Mouse (Mus musculus) v-Abl transformed pro-B cells (cell line): ENCODE measurements around the gene Tdo2.

Experiments
- in situ Hi-C, 2 experiments: fragments of 400-800 bp; cut with MboI; formaldehyde crosslinking; loops; one replicate each; pipeline ENCODE4 v1.15.1; 2025; ENCODE audit not compliant: unreplicated experiment in 2 of 2

Tdo2 gene

GRCm38 (mm10) chr3:81976102-81976501, at the start of gene Tdo2:
TSS of gene Tdo2 (minus strand) at chr3:81976202.
- in situ Hi-C loops, result no loop called here

- in situ Hi-C loops, result no loop called here
These were observed 47.1 kb upstream of the Tdo2 start for GRCm38 (mm10) chr3:82023065-82023464.

GRCm38 (mm10) chr3:82022421-82022920, 46.5 kb upstream of the Tdo2 start:
- in situ Hi-C loops, result no loop called here

GRCm38 (mm10) chr3:82014148-82014703, 38.2 kb upstream of the Tdo2 start:
- in situ Hi-C loops, result no loop called here

GRCm38 (mm10) chr3:82007002-82007401, 31.0 kb upstream of the Tdo2 start:
- in situ Hi-C loops, result no loop called here

GRCm38 (mm10) chr3:81995988-81996387, 20.0 kb upstream of the Tdo2 start:
- in situ Hi-C loops, result loop anchor here (10.0 kb wide), 2 partner anchors 339 to 859 kb away; no protein-coding TSS in a partner anchor

- in situ Hi-C loops, result loop anchor here (10.0 kb wide), 2 partner anchors 339 to 859 kb away; no protein-coding TSS in a partner anchor
These were observed 19.4 kb upstream of the Tdo2 start for GRCm38 (mm10) chr3:81995371-81995770.

- in situ Hi-C loops, result loop anchor here (10.0 kb wide), 2 partner anchors 344 to 864 kb away; no protein-coding TSS in a partner anchor
These were observed 14.5 kb upstream of the Tdo2 start for GRCm38 (mm10) chr3:81990531-81990930.

- in situ Hi-C loops, result loop anchor here (10.0 kb wide), 2 partner anchors 345 to 865 kb away; no protein-coding TSS in a partner anchor
These were observed 13.7 kb upstream of the Tdo2 start for GRCm38 (mm10) chr3:81989692-81990141.

- in situ Hi-C loops, result no loop called here
These were observed 11.6 kb upstream of the Tdo2 start for GRCm38 (mm10) chr3:81987628-81988027.

GRCm38 (mm10) chr3:81986103-81986502, 10.1 kb upstream of the Tdo2 start:
- in situ Hi-C loops, result no loop called here

GRCm38 (mm10) chr3:81985100-81985499, 9.1 kb upstream of the Tdo2 start:
- in situ Hi-C loops, result no loop called here

GRCm38 (mm10) chr3:81983120-81983895, 7.3 kb upstream of the Tdo2 start:
- in situ Hi-C loops, result no loop called here

GRCm38 (mm10) chr3:81981990-81982389, 6.0 kb upstream of the Tdo2 start, which contains the start of gene Asic5:
TSS of gene Asic5 (plus strand) at chr3:81982290.
- in situ Hi-C loops, result no loop called here

- in situ Hi-C loops, result no loop called here
These were observed 5.6 kb upstream of the Tdo2 start for GRCm38 (mm10) chr3:81981576-81981975.

GRCm38 (mm10) chr3:81975607-81976006, 395 bp downstream of the Tdo2 start:
- in situ Hi-C loops, result no loop called here

- in situ Hi-C loops, result no loop called here
These were observed 11.4 kb downstream of the Tdo2 start for GRCm38 (mm10) chr3:81964596-81964995.

- in situ Hi-C loops, result no loop called here
These were observed 12.2 kb downstream of the Tdo2 start for GRCm38 (mm10) chr3:81963768-81964167.

GRCm38 (mm10) chr3:81961336-81961735, 14.7 kb downstream of the Tdo2 start:
- in situ Hi-C loops, result no loop called here

GRCm38 (mm10) chr3:81957484-81957883, 18.5 kb downstream of the Tdo2 start:
- in situ Hi-C loops, result no loop called here

GRCm38 (mm10) chr3:81951785-81952184, 24.2 kb downstream of the Tdo2 start:
- in situ Hi-C loops, result no loop called here
